Mouse (Mus musculus) c-Kit-positive CD71-negative TER-119-negative erythroid progenitor cells, embryonic 14.5 days (primary cell): ENCODE measurements around the gene Wdr19.
"Not testable (repeated sequence)": the region's sequence is repeated elsewhere in the genome, so short reads cannot be mapped to it uniquely, and the experiment has no call there.

Source experiments
- DNase-seq: peaks from one replicate; pipeline ENCODE4 v3.0.0-alpha.2; 2013; ENCODE audit warnings: low read depth

The Wdr19 gene

GRCm38 (mm10) chr5:65194441-65194840, 5.1 kb upstream of the Wdr19 start:
- no peak for DNase-seq

DNA sequence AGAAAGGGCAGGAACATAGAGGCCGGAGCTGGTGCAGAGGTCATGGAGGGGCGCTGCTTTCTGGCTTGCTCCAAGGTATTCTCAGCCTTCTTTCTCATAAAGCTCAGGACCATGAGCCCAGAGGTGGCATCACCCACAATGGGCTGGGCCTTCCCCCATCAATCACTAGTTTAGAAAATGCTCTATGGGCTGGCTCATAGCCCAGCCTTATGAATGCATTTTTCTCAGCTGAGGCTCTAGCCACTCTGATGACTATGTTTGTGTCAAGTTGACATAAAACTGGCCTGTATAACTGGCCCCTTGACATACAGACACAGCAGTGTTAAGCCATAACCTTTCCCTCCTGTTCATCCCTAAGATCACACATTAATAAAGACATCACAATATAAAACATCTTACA, 5.2 kb downstream of the Wdr19 start:
- DNase-seq = no peak

DNA sequence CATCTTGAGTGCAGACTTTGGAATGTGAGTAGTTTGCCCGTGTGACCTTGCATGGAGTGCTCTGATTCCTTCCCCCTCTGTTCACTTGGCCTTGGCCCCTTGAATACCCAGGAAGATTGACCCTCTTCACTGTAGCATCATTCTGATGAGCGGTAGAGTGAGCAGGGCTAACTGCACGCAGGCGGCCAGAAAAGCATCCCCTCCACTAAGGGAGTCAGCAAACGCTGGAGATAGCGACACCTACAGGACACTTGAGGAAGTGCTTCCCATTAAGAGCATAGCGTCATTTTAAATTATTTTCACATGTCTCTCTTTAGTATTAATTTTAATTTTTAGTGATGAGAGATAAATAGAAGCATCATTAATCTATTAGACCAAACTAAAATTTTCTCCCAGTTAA, 13.8 kb downstream of the Wdr19 start:
- no peak for DNase-seq

DNA sequence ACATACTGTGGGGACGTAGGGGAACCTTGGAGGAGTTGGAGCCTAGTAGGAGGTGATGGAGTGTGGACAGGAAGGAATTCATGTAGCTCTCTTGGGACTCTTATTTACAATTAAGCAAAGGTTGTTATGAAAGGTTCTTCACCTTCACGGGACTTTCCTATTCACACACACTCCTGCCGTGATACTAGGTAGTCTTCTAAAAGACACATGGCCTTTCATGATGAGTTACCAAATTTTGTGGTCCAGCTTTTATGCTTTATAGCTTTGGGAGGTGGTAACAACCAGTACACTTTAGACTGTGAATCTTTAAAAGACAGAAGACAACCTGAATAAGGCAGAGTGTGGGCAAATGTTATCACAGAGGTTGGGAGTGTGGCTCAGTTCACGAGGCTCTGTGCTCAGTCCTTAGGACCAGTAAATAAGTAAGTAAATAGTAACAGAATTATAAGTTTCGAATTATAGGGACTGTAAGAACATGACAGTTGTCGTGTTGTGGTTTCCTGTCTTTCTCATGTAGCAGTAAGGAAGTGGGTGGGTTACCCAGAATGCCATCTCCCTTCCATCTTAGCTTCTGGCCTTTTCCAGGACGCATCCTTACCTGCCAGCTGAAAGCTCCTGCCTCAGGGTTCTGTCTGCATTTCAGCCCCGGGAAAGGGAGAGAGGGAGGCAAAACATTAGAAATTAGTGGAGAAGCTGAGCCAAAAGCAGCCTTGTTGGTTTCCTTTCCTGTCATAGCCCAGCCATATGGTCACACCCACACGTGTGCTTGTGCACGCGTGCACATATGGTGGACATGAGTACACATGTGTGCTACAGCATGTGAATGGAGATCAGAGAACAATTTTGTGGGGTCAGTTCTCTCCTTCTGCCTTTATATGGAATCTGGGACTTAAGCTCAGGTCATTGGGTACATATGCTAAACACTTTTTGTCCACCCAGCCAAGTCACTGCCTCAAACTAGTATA, 18.1 kb downstream of the Wdr19 start:
- no peak for DNase-seq

GRCm38 (mm10) chr5:65221037-65221436, 21.5 kb downstream of the Wdr19 start:
- DNase-seq = no peak

GRCm38 (mm10) chr5:65224056-65224455, 24.6 kb downstream of the Wdr19 start:
- DNase-seq = no peak

- DNase-seq = no peak
Measured at GRCm38 (mm10) chr5:65231289-65232003, 31.9 kb downstream of the Wdr19 start.

DNA sequence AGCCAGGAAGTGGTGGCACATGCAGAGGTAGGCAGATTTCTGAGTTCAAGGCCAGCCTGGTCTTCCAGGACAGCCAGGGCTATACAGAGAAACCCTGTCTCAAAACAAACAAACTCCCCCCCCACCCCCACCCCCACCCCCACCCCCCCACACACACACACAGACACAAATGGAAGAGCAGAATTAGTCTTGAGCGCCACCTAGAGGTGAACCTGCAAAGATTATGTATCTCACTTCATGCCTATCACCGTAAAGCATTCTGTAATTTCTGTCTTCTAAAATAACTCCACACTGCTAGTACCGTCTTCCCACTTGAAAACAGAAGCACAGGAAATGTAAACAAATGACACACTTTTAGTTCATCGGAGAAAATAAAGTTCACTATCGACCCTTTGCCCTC, 43.2 kb downstream of the Wdr19 start:
- peak; percentile 25 for DNase-seq

- no peak for DNase-seq
Measured at GRCm38 (mm10) chr5:65247296-65247695, 47.8 kb downstream of the Wdr19 start.

DNA sequence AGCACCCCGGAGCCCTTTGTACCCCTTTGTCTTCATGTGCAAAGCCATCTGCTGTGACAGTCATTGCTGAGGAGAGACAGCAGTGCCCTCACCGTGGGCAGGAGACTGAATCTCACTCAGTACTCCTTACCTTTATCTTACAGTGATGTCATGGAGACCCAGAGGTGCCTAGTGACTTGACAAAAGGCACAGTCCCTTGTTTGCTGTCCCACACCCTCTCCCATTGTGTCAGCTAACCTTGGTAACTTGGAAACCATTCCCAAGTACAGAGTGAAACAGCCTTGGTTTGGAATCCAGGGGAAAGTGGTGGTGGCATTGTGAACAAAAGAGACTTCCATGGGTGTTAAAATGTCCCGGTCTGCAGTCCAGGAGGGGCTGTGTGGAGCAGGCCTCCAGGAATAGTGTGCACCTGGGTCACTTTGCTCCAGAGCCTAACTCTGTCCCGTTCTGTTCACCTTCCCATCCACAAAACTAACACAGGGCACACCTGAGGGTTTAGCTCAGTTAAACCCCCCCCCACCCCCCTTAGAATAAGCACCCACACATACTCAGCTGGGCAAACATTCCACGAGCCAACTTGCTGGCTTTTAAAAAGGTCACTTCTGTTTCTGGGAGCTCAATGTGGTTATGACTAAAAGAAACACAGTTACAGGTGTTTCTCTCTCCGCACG, 50.8 kb downstream of the Wdr19 start:
- no peak for DNase-seq

DNA sequence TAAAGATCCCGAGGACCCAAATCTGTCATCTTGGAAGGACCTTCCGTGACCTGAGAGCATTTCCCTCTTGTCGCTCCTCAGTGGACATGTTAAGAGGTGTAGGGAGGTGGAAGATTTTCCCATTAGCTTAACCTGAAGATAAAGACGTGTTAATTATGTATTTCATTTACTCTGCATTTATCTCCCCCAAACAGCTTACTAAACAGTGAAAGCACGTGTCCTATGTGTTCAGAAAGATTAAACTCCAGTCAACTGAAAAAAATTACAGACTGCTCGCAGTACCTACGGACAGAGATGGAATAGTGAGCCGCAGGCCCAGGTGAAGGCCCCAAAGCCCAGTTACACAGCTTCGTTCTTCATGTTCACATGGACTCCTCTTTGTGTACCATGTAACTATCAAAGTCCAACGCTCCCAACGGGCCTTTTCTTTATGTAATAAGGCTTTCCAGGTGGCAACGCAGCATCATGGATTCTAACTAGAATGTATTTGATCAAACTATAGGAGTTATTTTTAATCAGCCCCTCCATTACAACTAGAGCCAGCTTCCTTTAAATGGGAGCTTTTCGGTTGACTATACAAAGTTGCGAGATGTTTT, 58.5 kb downstream of the Wdr19 start:
- DNase-seq = no peak

DNA sequence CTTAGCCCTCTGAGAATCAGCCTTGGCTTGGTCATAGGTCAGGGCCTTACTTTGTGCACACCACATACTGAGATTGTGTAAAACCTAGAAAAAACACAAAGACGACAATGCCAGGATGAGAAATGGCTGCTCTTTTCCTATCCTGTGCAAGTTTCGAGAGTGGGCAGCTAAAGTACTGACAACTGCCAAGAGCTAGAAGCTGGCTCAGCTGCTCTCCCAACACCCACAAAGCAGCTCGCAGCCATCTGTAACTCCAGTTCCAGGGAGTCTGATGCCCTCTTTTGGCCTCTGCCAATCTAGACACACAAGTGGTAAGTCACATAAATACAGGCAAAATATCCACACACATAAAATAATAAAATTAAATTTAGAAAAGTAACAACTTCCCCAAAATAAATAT, 74.5 kb downstream of the Wdr19 start:
- no peak for DNase-seq

DNA sequence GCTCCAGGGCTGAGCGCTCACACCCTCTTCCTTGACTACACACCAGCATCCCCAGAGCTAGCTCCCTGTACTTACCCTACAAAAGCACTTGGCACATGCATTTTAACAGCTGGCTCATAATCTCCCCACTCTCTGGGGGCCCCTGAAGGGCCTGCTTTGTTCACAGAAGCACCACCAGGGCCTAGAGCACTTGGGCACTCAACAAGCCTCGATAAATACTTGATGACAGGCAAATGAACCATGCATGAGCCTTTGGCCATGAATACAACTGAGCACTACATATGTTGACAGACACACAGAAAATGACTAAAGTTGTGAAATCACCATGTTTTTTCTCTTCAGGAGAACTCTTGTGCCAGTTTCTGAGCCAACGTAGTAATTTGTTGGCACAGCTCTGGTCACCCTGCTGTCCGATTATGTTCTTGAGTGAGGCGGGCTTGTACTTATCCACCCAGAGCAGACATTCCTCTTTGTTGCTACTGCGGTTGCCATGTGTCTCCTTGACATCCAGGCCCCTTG, 79.7 kb downstream of the Wdr19 start:
- DNase-seq = no peak

DNA sequence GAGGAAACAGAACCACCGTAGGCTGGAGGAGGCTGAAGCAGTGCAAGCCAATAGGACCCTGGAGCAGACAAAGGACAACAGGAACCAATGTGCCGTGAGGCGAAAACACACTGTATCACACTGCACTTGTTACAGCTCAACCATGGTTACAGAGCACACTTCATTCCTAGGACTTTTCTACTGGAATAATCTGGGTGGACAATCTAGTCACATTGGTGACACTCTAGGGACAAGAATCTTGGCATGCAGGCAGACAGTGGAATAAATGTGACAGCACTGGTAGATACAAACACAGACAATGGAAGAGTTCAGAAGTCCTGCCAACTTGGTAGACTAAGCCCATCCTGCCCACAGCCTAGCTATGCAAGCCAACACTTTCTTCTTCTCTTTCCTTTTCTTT, 81.7 kb downstream of the Wdr19 start:
- DNase-seq = no peak

- DNase-seq = peak; percentile 37
Measured at GRCm38 (mm10) chr5:65284171-65284570, 84.7 kb downstream of the Wdr19 start.

- DNase-seq = no peak
Measured at GRCm38 (mm10) chr5:65287751-65288701, 88.5 kb downstream of the Wdr19 start.

- DNase-seq = not testable (repeated sequence)
Measured at GRCm38 (mm10) chr5:65289009-65289408, 89.5 kb downstream of the Wdr19 start.

GRCm38 (mm10) chr5:65293627-65294026, 94.1 kb downstream of the Wdr19 start:
- no peak for DNase-seq

GRCm38 (mm10) chr5:65294270-65294669, 94.8 kb downstream of the Wdr19 start:
- DNase-seq = no peak

- DNase-seq = no peak
Measured at GRCm38 (mm10) chr5:65298167-65298950, 98.9 kb downstream of the Wdr19 start.
